Mouse (Mus musculus) brain, adult 10 weeks (tissue): Measurements from ENCODE around the gene S100g. TPM values are rescaled to one million over a fixed set of nuclear protein-coding genes. Genes with fewer than 3 reads are reported as not detected.

Experiments used
- polyA plus RNA-seq: library from polyadenylated mRNA; stranded (reverse); fragments of 350-450 nt; fragmentation: Illumina TruSeq; extraction: RNeasy Lipid Tissue Mini Kit (QIAGEN cat#74804); gene quantifications from one replicate; pipeline ENCODE4 v1.2.3, GENCODE M21; 2015; ENCODE audit warnings: low read depth, low replicate concordance

The S100g gene
- not detected for polyA plus RNA-seq

GRCm38 (mm10) chrX:162964383-162964782 is at the start of gene S100g:
TSS of gene S100g (minus strand) at chrX:162964599.

Other genes starting within 250 kb of the S100g start
- 158 TPM for gene Rbbp7, start 204.2 kb downstream of the S100g start, polyA plus RNA-seq
- 19.4 TPM for gene Txlng, start 135.1 kb downstream of the S100g start, polyA plus RNA-seq
- gene Syap1, start 76.2 kb downstream of the S100g start, polyA plus RNA-seq, result 41.7 TPM
- gene Ctps2, start 63.4 kb downstream of the S100g start, polyA plus RNA-seq, result 68.5 TPM